Mouse (Mus musculus): ENCODE results near the gene Asb7.

DNA sequence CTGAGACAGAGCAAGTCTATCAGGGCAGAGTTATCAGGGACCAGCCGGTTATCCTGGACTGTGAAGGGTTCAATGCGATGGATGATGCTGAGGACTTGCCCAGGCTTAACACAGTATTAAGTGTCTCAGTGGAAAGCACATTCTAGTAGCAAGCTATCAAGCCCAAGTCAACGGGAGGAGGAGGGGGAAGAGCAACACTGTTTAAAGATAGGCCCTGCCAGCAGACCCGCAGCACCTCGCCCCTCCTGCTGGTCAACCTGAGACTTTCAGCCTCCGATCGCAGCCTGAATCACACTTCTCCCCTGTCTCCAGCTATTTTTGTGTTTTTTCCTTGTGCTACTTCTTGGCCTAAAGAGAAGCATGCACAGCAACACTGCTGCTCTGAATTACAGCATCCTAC lies 29.1 kb downstream of the Asb7 start:
- TF ChIP-seq CTCF (IDR thresholded peaks at IDR 0.05; ENCODE audit: borderline replicate concordance, insufficient read depth, low read depth, low read length) (no peak), POLR2A (IDR thresholded peaks at IDR 0.05; ENCODE audit: borderline replicate concordance, insufficient read depth, low read length) (no peak)

All from cerebellum, adult 2 months (tissue).